8 mouse cellular contexts compared by ENCODE assay signal in genomic region chr7:79228471-79228870, GRCm38 (mm10). TPM values are rescaled to one million over a fixed set of nuclear protein-coding genes. Genes with fewer than 3 reads are reported as not detected.
DNase-seq lines count a peak whose midpoint lies in the region; ATAC-seq and TF ChIP-seq lines count a peak whose summit lies in the region.

No protein-coding gene starts in this region.

- 30% methylated on average over 9 of the region's 9 CpGs for WGBS in forebrain, embryonic 11.5 days
- 25% methylated on average over 9 of the region's 9 CpGs for WGBS in lung, embryonic 14.5 days

- no peaks in the 10 kb centered on the region for H3K9me3 ChIP-seq in forebrain, embryonic 11.5 days (ENCODE audit: control insufficient read depth, low read length)
- H3K9me3 ChIP-seq in lung, embryonic 14.5 days (ENCODE audit: low read depth, low read length): no peaks in the 10 kb centered on the region

- H3K36me3 ChIP-seq in forebrain, embryonic 11.5 days (ENCODE audit: control insufficient read depth, insufficient read depth, low read length): no peaks in the 10 kb centered on the region
- no peaks in the 10 kb centered on the region for H3K36me3 ChIP-seq in lung, embryonic 14.5 days (ENCODE audit: insufficient read depth)

- intact Hi-C loops in heart, postnatal 14 days (cut with DNase I): loop anchor here (1.0 to 5.0 kb wide), 2 partner anchors 87 to 306 kb away; no protein-coding TSS in a partner anchor

- DNase-seq in ES-CJ7 (ENCODE audit: low read depth, low spot score): peak; percentile 90
- peak; percentile 49 for DNase-seq in c-Kit-negative CD71-positive TER-119-positive erythroid progenitor cells, embryonic 14.5 days (ENCODE audit: low read depth, low spot score)
- peak; percentile 89 for DNase-seq in forebrain, embryonic 11.5 days (ENCODE audit: low spot score)
- peak; percentile 87 to 93 for DNase-seq in heart, postnatal 14 days
- DNase-seq in layer of hippocampus, adult 18-20 months (ENCODE audit: low spot score in 2 of 2): peak; percentile 46 to 86
- peak; percentile 88 for DNase-seq in lung, embryonic 14.5 days
- DNase-seq in ovary, postnatal 36 days (ENCODE audit: low spot score): peak; percentile 80
- DNase-seq in thymus, postnatal 25 days: peak; percentile 85

- H3K9ac ChIP-seq in forebrain, embryonic 11.5 days (ENCODE audit: low read length): no peak overlapping the region
- H3K9ac ChIP-seq in lung, embryonic 14.5 days: no peak overlapping the region

- ATAC-seq in forebrain, embryonic 11.5 days (replicated peaks; ENCODE audit: low FRiP score): no peak
- peak; percentile 57; the same call in 1 of the 2 replicates for ATAC-seq in lung, embryonic 14.5 days (ENCODE audit: insufficient read depth)

- H3K27me3 ChIP-seq in forebrain, embryonic 11.5 days (ENCODE audit: control insufficient read depth, insufficient read depth, low read length): no peaks in the 10 kb centered on the region
- no peaks in the 10 kb centered on the region for H3K27me3 ChIP-seq in lung, embryonic 14.5 days (ENCODE audit: insufficient read depth, low read length)

- no peak overlapping the region for H3K4me2 ChIP-seq in forebrain, embryonic 11.5 days (ENCODE audit: low read depth, low read length, severe bottlenecking)
- no peak overlapping the region for H3K4me2 ChIP-seq in lung, embryonic 14.5 days

- TF ChIP-seq CTCF in lung, embryonic 14.5 days (IDR thresholded peaks at IDR 0.05; ENCODE audit: low read depth): peak; percentile 91

- no peak overlapping the region for H3K27ac ChIP-seq in forebrain, embryonic 11.5 days (ENCODE audit: low read depth, low read length)
- H3K27ac ChIP-seq in lung, embryonic 14.5 days (ENCODE audit: low read depth): no peak overlapping the region

- no peaks in the 10 kb centered on the region for H3K4me1 ChIP-seq in forebrain, embryonic 11.5 days (replicated peaks; ENCODE audit: control insufficient read depth, insufficient read depth, low read length)
- no peaks in the 10 kb centered on the region for H3K4me1 ChIP-seq in lung, embryonic 14.5 days (ENCODE audit: insufficient read depth)

- H3K4me3 ChIP-seq in forebrain, embryonic 11.5 days (ENCODE audit: low read depth, low read length): no peak overlapping the region
- no peak overlapping the region for H3K4me3 ChIP-seq in lung, embryonic 14.5 days (ENCODE audit: low read depth, low read length)

RNA-seq across cellular contexts. Expression of gene Abhd2, which starts 44.5 kb away (rescaled TPM):
- 13.2 and 14.1 TPM in 2 replicates for polyA plus RNA-seq in forebrain, embryonic 11.5 days (2014; fragmentation: Nextera tagmentation; extraction: Ambion mirVana)
- total RNA-seq in heart, postnatal 14 days (2021): 10 to 100 TPM; 40.3 to 45.0 TPM
- 10 to 100 TPM; 62.0 to 65.6 TPM for total RNA-seq in layer of hippocampus, adult 18-20 months (2021)
- polyA plus RNA-seq in lung, embryonic 14.5 days (2014; fragmentation: Nextera tagmentation; extraction: Ambion mirVana): 21.5 TPM in 2 replicates
